Mouse (Mus musculus) liver, embryonic 11.5 days (tissue): ENCODE data around the gene Olfr1110. TPM values are rescaled to one million over a fixed set of nuclear protein-coding genes. Genes with fewer than 3 reads are reported as not detected.
"Not testable (repeated sequence)": the region's sequence is repeated elsewhere in the genome, so short reads cannot be mapped to it uniquely, and the experiment has no call there.

Experiments
- ATAC-seq: fragments of 200-750 bp; cut with Nextera tagmentation; replicated peaks from 2 replicates; pipeline ENCODE4 v1.8.0; 2017; ENCODE audit warnings: moderate number of reproducible peaks, mild to moderate bottlenecking, moderate TSS enrichment, moderate library complexity; ENCODE audit not compliant: low FRiP score
- DNase-seq: peaks from one replicate; pipeline ENCODE4 v3.0.0-alpha.2; 2017; ENCODE audit warnings: low spot score
- H3K27ac ChIP-seq: fragments of 300-500 bp; sonication (generic); 2 replicates; pipeline ENCODE4 v1.5.1; 2014; ENCODE audit warnings: mild to moderate bottlenecking, low read depth, low read length, control low read depth
- H3K27me3 ChIP-seq: fragments of 300-500 bp; sonication (generic); replicated peaks from 2 replicates; pipeline ENCODE4 v1.6.1; 2014; ENCODE audit warnings: low read length, mixed read lengths; ENCODE audit not compliant: control insufficient read depth, insufficient read depth
- H3K36me3 ChIP-seq: fragments of 300-500 bp; sonication (generic); 2 replicates; pipeline ENCODE4 v1.6.1; 2014; ENCODE audit warnings: mild to moderate bottlenecking, low read length, moderate library complexity, mixed read lengths; ENCODE audit not compliant: control insufficient read depth, insufficient read depth
- H3K4me1 ChIP-seq: fragments of 300-500 bp; sonication (generic); replicated peaks from 2 replicates; pipeline ENCODE4 v1.6.1; 2014; ENCODE audit warnings: low read length, mixed read lengths; ENCODE audit not compliant: control insufficient read depth, insufficient read depth
- H3K4me2 ChIP-seq: fragments of 300-500 bp; sonication (generic); 2 replicates; pipeline ENCODE4 v1.6.1; 2014; ENCODE audit warnings: mild to moderate bottlenecking, control low read depth, moderate library complexity
- H3K4me3 ChIP-seq: fragments of 300-500 bp; sonication (generic); 2 replicates; pipeline ENCODE4 v1.5.1; 2014; ENCODE audit warnings: low read depth, low read length, control low read depth
- H3K9ac ChIP-seq: fragments of 300-500 bp; sonication (generic); 2 replicates; pipeline ENCODE4 v1.6.1; 2014; ENCODE audit warnings: low read depth, low read length, control low read depth
- H3K9me3 ChIP-seq: fragments of 300-500 bp; sonication (generic); 2 replicates; pipeline ENCODE4 v1.6.1; 2016; ENCODE audit warnings: low read length, inconsistent platforms, mixed read lengths; ENCODE audit not compliant: control insufficient read depth
- WGBS: fragments of 180-500 bp; shearing (Covaris S2); extraction: QIAGEN DNeasy Blood & Tissue Kit; methylation state at CpG from one replicate; pipeline ENCODE4 v1.1.7; 2014; 5-methylcytosine and 5-hydroxymethylcytosine counted together
- polyA plus RNA-seq: library from polyadenylated mRNA; unstranded; fragments of >200 nt; fragmentation: Nextera tagmentation; extraction: Ambion mirVana; gene quantifications from 2 replicates; pipeline ENCODE4 v1.2.1, GENCODE M21; 2014

Olfr1110 gene
- not detected in 2 replicates for polyA plus RNA-seq

GRCm38 (mm10) chr2:87140200-87140599 lies at the start of gene Olfr1110:
Gene Olfr1110 (minus strand): TSS chr2:87140300.
- H3K4me1 ChIP-seq, result no peaks in the 10 kb centered on the region
- ATAC-seq, result no peak
- 78% methylated on average over 1 of the region's 1 CpGs for WGBS

GRCm38 (mm10) chr2:87187498-87187897 lies 47.4 kb upstream of the Olfr1110 start, which contains the start of gene Olfr1112:
Gene Olfr1112 (plus strand): TSS chr2:87187798.
- no peaks in the 10 kb centered on the region for H3K9me3 ChIP-seq
- H3K36me3 ChIP-seq, result no peaks in the 10 kb centered on the region
- H3K9ac ChIP-seq, result no peak within 1 kb of the TSS
- WGBS, result 78% methylated on average over 1 of the region's 1 CpGs
- no peaks in the 10 kb centered on the region for H3K27me3 ChIP-seq
- no peak within 1 kb of the TSS for H3K4me2 ChIP-seq
- DNase-seq, result no peak
- no peaks in the 10 kb centered on the region for H3K4me1 ChIP-seq
- H3K4me3 ChIP-seq, result no peak within 1 kb of the TSS
- ATAC-seq, result no peak
- no peak within 1 kb of the TSS for H3K27ac ChIP-seq

More at GRCm38 (mm10) chr2:87140200-87140599, at the start of gene Olfr1110:
- no peak within 1 kb of the TSS for H3K4me2 ChIP-seq
- H3K9me3 ChIP-seq, result no peaks in the 10 kb centered on the region
- no peak within 1 kb of the TSS for H3K9ac ChIP-seq
- DNase-seq, result no peak
- no peak within 1 kb of the TSS for H3K4me3 ChIP-seq
- no peaks in the 10 kb centered on the region for H3K27me3 ChIP-seq
- H3K27ac ChIP-seq, result no peak within 1 kb of the TSS
- H3K36me3 ChIP-seq, result no peaks in the 10 kb centered on the region

DNA sequence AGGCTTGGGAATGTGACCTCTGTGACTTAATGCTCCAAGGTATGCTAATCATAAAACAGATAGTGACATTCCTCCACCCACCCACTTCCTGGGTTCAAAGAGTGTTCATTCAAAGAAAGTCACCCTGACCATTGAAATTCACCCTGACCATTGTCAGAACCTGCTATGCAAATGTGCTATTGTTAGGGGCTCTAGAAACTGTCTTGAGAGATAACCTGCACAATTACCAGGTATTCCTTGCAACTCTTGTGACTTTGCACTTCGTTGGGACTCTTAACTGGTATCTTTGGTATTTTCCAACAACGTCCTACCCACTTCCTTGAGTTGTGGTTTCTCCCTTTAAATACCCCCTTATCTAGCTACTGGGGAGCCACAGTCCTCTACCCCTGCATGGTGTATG lies 27.6 kb upstream of the Olfr1110 start:
- H3K4me2 ChIP-seq, DNase-seq, H3K27me3 ChIP-seq, H3K9ac ChIP-seq, H3K4me3 ChIP-seq, H3K27ac ChIP-seq, H3K36me3 ChIP-seq, ATAC-seq, H3K9me3 ChIP-seq, H3K4me1 ChIP-seq: not testable (repeated sequence)
- 72% methylated on average over 2 of the region's 2 CpGs for WGBS

DNA sequence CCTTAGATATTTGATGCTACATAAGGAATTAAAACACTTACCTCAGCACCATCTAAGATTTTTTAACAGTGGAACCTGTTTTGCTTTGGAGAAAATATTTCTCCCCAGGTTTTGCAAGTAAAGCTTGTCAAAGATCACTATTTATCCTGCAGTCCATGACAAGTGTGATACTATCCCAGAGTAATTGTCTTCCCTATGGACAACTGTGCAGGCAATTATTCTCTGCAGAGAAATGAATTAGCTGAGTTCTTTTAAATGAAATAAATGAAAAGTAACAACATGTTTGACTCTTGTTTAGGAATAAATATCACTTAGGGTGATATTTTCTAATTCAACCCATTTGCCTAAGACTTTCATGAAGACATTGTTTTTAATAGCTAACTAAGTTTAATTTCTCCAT lies 12.4 kb upstream of the Olfr1110 start, which contains the start of gene Olfr1111:
TSS of gene Olfr1111 (minus strand) at position 101 of the 400 bp plus-strand sequence.
- DNase-seq, result no peak
- H3K4me3 ChIP-seq, result no peak within 1 kb of the TSS
- H3K27me3 ChIP-seq, result no peaks in the 10 kb centered on the region
- no peaks in the 10 kb centered on the region for H3K36me3 ChIP-seq
- no peak within 1 kb of the TSS for H3K9ac ChIP-seq
- no peak within 1 kb of the TSS for H3K27ac ChIP-seq
- ATAC-seq, result no peak
- H3K4me2 ChIP-seq, result no peak within 1 kb of the TSS
- no peaks in the 10 kb centered on the region for H3K9me3 ChIP-seq
- H3K4me1 ChIP-seq, result no peaks in the 10 kb centered on the region

DNA sequence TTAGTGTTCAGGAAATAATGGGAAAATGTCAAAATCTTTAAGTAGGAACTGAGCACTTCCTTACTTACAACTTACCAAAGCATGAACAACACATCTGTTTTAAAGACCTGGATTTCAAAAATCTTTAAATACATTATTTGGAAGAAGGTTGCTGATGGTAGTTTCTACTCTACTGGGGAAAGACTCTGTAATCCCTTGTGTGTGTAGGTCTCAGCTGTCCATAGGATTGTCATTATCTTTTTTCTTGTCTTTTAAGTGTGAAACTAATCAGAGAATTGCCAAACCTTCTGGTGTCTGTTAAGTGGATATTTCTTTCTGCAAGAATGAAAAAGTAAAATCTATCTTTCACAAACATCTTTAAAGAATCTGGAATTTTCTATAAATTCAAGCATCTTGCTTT lies 25.6 kb downstream of the Olfr1110 start, which contains the start of gene Olfr259:
TSS of gene Olfr259 (minus strand) at position 101 of the 400 bp plus-strand sequence.
- no peak within 1 kb of the TSS for H3K27ac ChIP-seq
- no peak within 1 kb of the TSS for H3K9ac ChIP-seq
- H3K4me2 ChIP-seq, result no peak within 1 kb of the TSS
- H3K4me1 ChIP-seq, result no peaks in the 10 kb centered on the region
- no peak for DNase-seq
- H3K36me3 ChIP-seq, result no peaks in the 10 kb centered on the region
- H3K27me3 ChIP-seq, result no peaks in the 10 kb centered on the region
- H3K9me3 ChIP-seq, result no peaks in the 10 kb centered on the region
- no peak for ATAC-seq
- H3K4me3 ChIP-seq, result no peak within 1 kb of the TSS

- no peak within 1 kb of the TSS for H3K4me3 ChIP-seq
- no peaks in the 10 kb centered on the region for H3K27me3 ChIP-seq
- no peak within 1 kb of the TSS for H3K9ac ChIP-seq
- no peak within 1 kb of the TSS for H3K27ac ChIP-seq
- H3K9me3 ChIP-seq, result no peaks in the 10 kb centered on the region
- WGBS, result 81% methylated on average over 1 of the region's 1 CpGs
- DNase-seq (no peak), ATAC-seq (no peak)
- no peak within 1 kb of the TSS for H3K4me2 ChIP-seq
- no peaks in the 10 kb centered on the region for H3K36me3 ChIP-seq
- no peaks in the 10 kb centered on the region for H3K4me1 ChIP-seq
These were observed 44.2 kb downstream of the Olfr1110 start, which contains the start of gene Olfr1109 for GRCm38 (mm10) chr2:87095908-87096307. Gene Olfr1109 (minus strand): TSS chr2:87096008.

Other genes starting within 250 kb of the Olfr1110 start
- not detected in 2 replicates for gene Olfr1097, start 248.1 kb downstream of the Olfr1110 start, polyA plus RNA-seq
- gene Olfr1098, start 215.8 kb downstream of the Olfr1110 start, polyA plus RNA-seq, result not detected in 2 replicates
- gene Olfr1099, start 179.6 kb downstream of the Olfr1110 start, polyA plus RNA-seq, result not detected in 2 replicates
- gene Olfr1100, start 160.3 kb downstream of the Olfr1110 start, polyA plus RNA-seq, result not detected in 2 replicates
- gene Olfr1101, start 149.1 kb downstream of the Olfr1110 start, polyA plus RNA-seq, result not detected in 2 replicates
- gene Olfr1102, start 141.9 kb downstream of the Olfr1110 start, polyA plus RNA-seq, result not detected in 2 replicates
- not detected in 2 replicates for gene Olfr1104, start 113.2 kb downstream of the Olfr1110 start, polyA plus RNA-seq
- not detected in 2 replicates for gene Olfr1105, start 103.8 kb downstream of the Olfr1110 start, polyA plus RNA-seq
- not detected in 2 replicates for gene Olfr1106, start 88.0 kb downstream of the Olfr1110 start, polyA plus RNA-seq
- not detected in 2 replicates for gene Olfr1107, start 64.5 kb downstream of the Olfr1110 start, polyA plus RNA-seq
- not detected in 2 replicates for gene Olfr1109, start 44.3 kb downstream of the Olfr1110 start, polyA plus RNA-seq
- gene Olfr259, start 25.7 kb downstream of the Olfr1110 start, polyA plus RNA-seq, result not detected in 2 replicates
- not detected in 2 replicates for gene Olfr1111, start 12.3 kb upstream of the Olfr1110 start, polyA plus RNA-seq
- gene Olfr1112, start 47.5 kb upstream of the Olfr1110 start, polyA plus RNA-seq, result not detected in 2 replicates
- gene Olfr1113, start 68.7 kb upstream of the Olfr1110 start, polyA plus RNA-seq, result not detected in 2 replicates
- gene Olfr1115, start 107.7 kb upstream of the Olfr1110 start, polyA plus RNA-seq, result not detected in 2 replicates
- gene Olfr1116, start 127.2 kb upstream of the Olfr1110 start, polyA plus RNA-seq, result not detected in 2 replicates
- gene Olfr1118, start 167.3 kb upstream of the Olfr1110 start, polyA plus RNA-seq, result not detected in 2 replicates
- not detected in 2 replicates for gene Olfr1120, start 214.5 kb upstream of the Olfr1110 start, polyA plus RNA-seq
- gene Olfr1121, start 229.6 kb upstream of the Olfr1110 start, polyA plus RNA-seq, result not detected in 2 replicates
- gene Olfr1122, start 245.5 kb upstream of the Olfr1110 start, polyA plus RNA-seq, result not detected in 2 replicates